Mouse (Mus musculus) E14TG2a.4 (cell line): Measurements from ENCODE around the gene Npc2.

ENCODE experiments used
- CTCF ChIP-seq: conservative IDR thresholded peaks from 2 replicates; pipeline ENCODE4 v1.5.1; 2014; ENCODE audit warnings: low read length
- NANOG ChIP-seq: IDR thresholded peaks from 2 replicates; pipeline ENCODE4 v1.6.1; 2014; ENCODE audit warnings: borderline replicate concordance, low read length, mixed read lengths
- POU5F1 ChIP-seq: IDR thresholded peaks from 2 replicates; pipeline ENCODE4 v1.6.1; 2014; ENCODE audit warnings: low read length, borderline replicate concordance

DNA sequence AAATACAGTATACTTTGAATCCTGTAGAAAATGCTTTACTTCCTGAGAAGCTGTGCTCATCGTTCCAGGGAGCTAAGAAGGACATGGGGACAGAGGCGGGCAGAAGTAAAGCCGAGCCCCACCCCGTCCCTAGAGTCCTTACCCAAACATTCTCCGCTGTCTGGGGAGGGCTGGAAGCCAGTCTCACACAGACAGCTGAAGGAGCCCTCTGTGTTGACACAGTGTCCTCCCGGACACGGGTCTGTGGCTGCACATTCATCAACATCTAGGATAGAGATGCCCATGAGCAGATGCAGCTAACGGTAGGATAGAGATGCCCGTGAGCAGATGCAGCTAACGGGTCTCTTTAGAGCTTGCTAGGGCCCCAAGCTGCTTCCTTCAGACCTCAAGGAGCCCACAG is 17.9 kb upstream of the Npc2 start:
- TF ChIP-seq CTCF = no peak
- TF ChIP-seq POU5F1 = no peak
- no peak for TF ChIP-seq NANOG
